Mouse (Mus musculus) ovary, postnatal 10 days (tissue): ENCODE data around the gene Tenm2.

Experiments used
- DNase-seq: peaks from one replicate; pipeline ENCODE4 v3.0.0; 2022; ENCODE audit warnings: low spot score

Gene Tenm2

DNA sequence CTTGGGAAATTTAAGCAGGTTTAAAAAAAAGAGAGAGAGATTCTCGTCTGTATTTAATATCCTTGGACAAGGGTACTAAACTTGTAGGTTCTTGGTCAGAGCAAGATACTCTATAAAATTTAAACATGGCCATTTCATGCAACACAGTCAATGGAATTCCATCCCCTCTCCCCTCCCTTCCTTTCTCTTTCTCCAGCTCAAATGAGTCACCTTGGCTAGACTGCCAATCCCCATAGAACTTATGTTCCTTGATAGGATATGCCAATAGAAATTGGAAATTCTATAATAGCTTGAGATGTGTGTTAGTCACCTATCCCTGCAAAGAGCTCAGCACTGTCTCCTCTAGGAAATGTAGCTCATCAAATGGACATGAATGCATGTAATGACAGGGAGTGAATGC, 1031.9 kb downstream of the Tenm2 start:
- DNase-seq, result no peak

DNA sequence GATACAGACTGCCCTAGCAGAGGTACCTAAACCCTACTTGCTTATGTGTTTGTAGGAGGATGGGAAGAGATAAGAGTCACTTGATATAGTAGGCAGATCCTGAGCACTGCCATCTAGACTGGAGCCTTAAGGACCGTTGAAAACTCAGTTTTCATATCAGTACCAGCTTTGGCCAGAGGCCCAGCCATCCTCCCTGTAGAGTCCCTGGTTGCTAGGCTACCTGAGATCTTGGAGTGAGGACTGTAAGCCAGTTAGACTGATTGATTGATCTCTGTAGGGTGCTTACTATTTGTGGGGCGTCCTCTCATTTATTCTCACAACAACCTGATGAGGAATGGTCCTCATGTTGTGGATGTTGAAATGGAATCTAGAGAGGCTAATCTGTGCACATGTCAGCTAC, 1041.4 kb downstream of the Tenm2 start:
- no peak for DNase-seq

DNA sequence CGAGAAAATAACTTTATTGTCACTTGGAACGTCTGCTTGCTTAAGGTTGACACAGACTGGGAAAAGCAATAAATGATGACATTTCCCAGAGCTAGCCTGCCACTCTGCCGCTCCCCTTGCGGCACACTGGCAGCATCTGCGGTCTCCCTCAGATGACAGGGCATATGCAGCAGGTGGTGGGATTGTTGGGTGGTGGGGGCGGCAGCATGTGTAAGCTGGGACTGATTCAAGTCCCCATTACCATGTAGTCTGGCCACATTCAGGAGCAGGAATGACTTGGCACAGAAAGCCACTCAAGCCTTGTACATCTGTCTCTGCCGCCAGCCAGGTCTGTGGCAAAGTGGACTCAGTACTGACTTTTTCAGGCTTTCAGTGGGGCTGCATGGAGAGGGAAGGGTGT, 1059.7 kb downstream of the Tenm2 start:
- DNase-seq, result no peak

DNA sequence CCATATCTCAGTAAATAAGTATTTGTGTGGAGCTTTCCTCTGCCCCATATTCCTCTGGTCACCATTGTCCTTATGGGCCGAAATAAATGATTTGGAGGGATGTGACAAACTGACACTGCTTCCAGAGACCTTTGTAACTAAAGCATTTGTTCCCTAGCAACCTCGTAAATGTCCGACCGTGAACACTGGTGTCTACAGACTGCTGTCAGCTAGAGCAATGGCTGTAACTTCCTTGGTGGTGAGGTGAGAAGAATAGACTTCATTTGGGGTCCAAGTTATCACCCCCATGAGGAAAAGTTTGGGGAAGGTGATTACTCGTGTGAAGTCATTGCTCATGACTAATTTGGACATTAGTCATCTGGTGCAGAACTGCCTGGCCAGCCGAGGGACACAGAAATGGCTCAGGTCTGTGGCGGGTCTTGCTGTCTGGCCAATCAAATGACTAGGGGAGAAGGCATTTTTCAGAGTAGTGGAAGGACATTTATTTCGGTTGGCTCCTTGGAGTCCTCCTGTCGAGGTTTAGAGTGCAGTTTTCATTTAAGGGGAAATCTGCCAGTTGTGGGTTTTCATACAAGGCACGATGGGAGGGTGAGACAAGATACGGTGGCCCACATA, 1062.6 kb downstream of the Tenm2 start:
- no peak for DNase-seq

DNA sequence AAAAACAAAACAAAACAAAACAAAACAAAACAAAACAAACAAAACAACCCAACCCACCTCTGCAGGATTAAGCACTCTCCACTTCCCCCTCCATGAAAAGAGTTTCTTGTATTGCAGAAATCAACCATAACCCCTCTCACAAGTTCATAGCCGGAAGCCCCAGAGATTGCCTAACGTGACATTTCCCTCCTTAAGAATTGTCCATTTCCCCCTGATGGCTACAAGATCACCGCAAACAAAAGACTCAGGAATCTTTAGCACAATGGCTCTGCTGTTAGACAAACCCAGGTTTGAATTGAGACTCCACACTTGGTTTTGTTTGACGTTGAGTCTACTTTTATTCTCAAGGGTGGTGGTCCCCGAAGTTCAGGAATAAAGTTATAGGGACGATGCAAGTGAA, 1063.2 kb downstream of the Tenm2 start:
- no peak for DNase-seq

DNA sequence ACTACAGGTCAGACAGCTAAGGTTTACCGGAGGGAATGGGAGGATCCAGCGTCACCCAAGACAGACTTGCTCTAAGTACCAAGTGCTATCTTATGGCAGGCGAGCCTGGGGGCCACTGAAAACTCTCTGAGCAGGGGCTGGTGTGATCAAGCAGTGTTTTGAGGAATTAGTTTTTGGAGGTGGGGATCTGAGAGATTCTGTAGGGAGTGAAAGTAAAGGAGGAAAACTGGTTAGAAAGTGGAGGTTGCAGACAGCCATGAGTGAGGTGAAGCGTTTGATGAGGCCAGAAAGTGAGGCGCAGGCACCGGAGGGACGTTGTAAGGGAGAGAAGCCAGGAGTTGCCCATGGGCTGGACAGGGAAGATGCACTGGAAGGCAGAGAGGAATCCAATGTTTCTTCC, 1063.8 kb downstream of the Tenm2 start:
- no peak for DNase-seq

DNA sequence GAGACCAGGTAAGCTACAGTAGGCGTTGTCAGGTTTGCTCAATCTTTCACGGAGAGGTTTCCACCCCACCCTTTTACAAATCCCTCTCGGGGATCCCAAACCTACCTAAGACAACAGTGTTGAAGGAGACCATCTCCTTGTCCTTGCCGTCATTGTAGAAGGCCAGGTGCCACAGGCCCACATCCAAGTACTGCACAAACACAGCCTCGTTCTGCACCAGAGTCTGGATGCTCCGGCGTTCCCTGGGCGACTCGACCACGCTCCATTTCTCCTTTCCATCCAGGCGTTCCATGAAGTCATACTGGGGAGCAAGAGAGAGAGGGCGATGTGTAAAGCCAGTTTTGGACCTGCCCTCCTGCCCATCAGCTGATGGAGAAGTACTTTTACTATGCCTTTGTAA, 1064.5 kb downstream of the Tenm2 start:
- DNase-seq, result no peak

DNA sequence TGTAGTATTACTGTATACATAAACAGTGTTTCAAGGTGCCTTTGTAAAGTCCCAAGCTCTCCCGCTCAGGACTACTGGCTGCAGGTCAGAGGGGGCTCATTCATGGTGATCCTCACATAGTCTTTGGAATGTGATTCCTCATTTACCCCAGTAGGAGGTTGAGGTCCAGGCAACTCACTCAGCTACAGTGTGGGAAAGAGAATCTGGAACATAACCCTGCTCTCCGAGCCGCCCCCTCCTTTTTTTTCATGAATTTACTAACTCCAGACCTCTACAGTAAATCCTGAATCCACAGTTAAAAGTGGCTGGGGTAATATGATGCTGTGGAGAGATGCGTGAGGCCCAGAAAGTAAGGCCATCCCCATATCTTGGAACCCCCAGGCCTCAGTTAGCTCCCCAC, 1066.0 kb downstream of the Tenm2 start:
- no peak for DNase-seq

DNA sequence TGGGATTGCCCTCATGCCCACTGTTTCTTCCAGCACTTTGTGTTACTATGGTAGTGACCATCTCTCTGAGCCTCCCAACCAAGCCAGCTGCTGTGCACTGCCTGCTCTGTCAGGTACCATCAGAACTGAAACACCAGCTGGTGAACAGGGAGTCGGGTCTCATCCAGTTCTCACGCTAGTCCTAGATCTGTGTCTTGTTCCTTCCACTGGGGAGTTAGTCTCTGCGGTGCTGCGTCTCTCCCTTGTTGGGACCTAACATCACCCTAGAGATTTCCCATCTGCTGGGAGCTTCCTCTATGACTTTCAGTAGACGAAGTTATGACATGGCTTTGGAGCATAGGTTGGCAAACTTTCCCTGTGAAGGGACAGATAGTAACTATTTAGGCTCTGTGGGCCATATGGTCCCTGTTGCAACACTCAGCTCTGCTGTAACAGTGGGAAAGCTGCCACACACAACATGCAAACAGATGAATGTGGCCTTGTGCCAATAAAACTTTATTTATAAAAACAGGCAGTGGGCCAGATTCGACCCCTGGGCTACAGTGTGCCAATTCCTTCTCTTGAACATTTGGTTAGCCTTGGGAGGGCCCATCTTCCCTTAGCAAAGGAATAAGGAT, 1066.7 kb downstream of the Tenm2 start:
- no peak for DNase-seq

DNA sequence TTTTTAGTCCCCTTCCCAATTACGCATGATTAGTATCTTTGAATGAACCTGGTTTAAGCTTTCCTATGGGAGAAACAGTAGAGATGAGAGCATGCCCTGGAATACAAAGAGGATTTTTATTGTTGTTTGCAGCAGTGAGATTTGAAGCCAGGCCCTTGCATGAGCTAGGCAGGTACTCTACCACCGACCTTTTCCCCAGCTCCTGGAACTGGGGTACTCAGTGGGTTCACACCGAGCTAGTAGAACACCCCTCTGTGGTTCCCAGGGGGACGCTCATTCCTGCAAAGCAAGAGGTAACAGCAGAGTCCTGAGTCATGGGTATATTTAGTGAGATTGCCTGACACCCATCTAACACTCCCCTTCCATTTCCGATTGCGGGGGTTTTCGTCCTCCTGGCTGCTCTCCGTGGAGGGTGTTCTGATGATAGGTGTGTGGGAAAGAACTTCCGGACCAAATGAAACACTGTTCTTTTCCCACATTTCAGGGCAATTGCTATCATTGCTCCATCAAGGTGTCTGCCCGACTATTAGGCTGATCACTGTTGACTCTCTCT, 1067.9 kb downstream of the Tenm2 start:
- DNase-seq, result no peak

DNA sequence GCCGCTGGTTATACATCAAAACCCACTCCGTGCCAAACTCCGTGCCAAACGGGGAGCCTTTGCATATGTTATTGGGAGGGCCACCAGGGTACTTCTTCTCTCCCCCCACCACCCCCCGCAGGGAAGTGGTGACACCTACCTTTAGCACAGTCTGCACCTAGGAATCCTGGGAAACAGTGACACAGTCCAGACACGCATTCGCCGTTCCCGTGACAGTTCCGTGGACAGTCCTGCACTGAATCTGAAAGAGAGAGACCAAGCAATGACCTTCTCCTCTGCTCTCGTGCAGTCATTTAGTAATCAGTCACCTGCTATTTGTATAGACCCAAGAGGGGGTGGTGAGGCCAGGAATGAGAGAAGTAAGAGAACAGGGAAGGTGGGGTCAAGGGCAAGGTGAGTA, 1072.2 kb downstream of the Tenm2 start:
- no peak for DNase-seq

DNA sequence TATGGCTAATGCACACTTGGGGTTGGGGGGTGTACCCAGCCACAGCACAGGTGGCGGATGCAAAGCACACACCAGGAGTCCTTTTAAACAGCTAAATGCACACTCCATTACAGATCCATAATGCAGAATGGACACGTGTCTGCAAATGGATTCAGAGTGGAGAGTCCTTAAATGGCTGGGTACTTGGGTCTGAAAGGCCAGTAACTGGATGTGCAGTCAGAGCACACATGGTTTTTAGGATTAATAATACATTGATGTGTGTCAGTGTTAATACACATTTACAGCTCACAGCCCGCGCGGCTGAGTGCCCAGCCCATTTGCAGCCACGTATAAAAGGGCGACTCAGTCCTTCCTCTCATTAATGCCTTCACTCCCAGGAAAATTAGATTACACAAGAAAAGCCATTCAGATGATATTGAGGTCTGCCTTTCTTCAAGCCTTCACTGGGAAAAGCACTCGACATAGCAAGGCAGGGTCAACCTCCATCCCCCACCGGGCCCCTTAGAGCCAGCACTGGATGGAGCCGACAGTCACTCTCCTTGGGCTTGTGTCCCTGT, 1073.9 kb downstream of the Tenm2 start:
- no peak for DNase-seq

DNA sequence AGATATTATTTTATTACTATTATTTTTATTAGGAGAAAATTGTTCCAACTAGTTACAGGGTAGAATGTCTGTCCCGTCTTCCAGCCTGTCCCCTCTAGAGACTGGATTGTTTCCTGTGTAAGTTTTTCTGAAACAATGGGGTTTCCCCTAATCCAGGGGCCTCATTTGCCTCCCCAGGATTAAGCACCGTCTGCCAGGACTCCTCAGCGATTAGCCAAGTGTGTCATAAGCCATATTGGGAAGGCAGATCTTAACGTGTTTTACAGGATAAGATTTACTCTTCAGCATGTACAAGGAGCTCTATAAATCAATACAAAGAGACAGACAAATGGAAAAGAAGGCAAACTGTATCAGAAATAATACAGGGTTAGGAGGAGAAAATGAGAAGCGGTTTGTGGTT, 1082.3 kb downstream of the Tenm2 start:
- DNase-seq, result no peak

DNA sequence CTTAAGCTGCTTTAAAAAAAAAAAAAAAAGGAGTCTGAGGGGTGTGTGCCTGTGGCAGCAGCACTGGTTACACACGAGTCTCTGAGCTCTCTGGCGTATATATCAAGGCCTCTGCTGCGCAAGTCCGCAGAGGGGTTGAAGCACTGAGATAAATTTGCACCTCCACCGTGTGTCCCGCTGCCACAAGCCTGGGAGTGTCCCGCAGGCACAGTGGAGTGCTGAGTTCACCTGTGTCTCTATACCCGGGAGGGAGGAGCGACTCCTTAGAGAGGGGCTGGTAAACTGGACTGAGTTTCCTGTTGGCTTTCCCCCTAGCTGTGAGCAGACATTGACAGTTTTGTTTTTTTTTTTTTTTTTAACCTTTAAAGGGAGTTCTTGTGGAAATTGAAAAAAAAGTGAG, 1082.8 kb downstream of the Tenm2 start:
- no peak for DNase-seq

DNA sequence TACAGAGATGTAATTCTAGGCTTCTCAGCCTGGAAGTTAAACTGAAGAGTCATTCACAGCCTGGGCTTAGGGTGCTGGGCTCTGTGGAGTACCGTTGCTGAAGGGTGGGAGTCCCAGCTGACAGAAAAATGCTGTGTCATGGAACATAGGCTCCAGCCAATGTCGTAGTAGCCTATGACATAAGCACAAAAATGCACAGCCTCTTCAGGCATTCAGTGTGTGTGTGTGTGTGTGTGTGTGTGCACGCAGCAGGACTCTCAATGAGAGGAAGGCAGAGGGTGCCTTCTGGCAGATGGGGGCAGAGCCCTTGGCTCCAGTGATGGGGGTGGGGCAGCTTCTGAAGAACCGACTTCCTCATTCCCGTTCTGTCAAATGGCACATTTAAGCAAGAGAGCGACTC, 1083.5 kb downstream of the Tenm2 start:
- no peak for DNase-seq

DNA sequence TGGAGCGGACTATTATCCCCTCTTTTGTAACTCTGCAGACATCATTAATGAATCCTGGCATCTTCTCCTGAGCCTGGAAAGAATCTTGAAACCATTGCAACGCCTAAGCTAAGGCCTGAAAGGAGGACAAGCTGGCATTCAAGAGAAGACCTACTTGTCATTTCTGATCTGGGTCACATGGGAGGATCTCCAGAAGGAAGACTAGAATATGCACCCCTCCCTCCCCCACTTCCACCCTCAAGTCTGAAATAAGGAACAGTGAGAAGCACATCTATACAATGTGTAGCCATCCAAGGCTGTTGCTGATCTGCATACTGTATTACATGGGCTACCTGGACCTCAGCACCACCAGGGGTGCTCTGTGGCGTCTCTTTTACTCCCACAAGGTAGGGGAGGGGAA, 1086.7 kb downstream of the Tenm2 start:
- DNase-seq, result no peak

DNA sequence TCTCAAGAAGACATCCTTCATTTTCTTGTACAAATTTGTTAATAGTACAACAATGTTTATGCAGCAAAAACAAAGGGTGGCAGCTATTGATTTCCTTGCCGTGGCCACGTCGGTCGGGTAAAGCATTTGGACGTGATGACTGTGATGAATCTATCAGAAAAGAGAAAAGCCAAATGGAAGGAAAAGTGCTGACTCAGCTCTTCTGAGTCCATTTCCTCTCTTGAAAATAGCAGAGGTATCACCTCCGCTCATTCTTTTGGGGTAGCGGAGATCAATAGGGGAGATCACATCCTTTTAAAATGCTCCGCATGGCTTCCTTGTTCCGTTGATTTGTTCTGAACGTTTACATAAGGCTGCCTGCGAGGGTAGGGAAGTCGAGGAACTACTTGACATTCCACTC, 1090.7 kb downstream of the Tenm2 start:
- DNase-seq, result no peak

DNA sequence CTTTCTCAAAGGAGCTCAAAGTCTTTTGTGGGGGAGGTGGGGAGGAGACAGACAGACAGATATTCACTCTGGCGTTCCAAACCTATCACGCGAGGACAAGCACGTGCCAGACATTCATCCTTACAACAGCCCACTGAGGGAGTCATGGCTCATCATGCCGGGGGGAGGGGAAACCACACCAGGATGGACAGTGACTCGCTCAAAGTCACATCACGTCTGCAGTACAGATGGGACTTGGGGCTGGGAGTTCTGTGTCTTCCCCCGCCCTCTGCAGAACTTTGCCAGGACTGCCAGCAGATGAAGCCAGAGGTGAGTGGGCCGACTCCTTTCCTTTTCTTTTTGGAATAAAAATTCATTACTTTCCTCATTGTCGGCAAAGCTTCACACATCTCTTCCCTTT, 1095.4 kb downstream of the Tenm2 start:
- DNase-seq, result no peak

DNA sequence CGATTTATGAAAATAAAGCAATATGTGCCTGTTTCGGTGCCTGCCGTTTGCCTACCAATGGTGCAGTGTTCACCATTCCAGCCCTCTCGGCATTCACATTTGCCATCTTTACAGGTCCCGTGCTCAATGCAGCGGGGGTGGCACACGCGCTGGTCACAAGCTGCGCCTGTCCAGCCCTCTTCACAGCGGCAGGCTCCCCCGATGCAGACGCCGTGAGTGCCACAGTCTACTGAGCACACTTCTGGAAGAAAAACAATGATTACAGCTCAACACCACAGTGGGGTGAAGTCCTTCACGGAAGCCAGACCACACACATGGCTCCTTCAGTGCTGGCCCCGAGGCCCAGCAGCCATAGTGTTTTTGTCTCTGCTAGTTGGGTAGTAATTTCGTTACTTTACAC, 1096.2 kb downstream of the Tenm2 start:
- no peak for DNase-seq

DNA sequence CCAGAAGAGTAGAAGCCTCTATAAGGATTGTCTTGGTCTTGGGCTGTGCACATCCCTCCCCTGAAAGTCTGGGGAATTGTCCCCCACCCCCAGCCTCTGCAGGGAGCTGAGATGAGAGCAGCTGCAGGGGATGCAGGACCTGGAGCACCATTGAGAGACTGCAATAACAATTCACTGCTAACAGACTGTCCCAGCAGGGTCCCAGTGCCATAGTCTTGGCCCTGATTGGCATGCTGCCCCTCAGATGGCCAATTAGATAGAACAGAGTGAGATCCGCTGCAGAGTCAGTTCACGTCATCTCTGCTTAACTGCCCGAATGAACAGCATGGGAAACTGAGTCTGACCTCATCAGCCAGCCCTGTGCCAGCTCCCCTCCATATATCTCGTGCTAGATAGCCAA, 1097.9 kb downstream of the Tenm2 start:
- no peak for DNase-seq

DNA sequence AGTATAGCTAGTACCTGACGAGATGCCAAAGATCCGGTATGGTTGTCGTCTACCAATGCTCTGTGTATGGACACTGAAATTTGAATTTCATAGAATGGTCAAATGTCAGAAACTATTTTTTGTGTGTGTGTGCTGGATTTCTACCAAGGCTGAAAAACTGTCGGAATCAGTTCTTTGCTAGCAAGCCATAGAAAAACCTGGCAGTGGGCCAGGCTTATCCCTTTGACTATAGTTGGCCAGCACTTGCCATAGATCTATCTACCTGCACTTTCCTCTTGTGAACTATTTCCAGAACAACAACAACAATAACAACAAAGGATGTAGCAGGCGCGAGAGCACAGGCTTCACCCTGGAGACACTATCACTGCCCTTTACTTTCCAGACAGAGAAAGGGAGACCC, 1098.5 kb downstream of the Tenm2 start:
- DNase-seq, result no peak

DNA sequence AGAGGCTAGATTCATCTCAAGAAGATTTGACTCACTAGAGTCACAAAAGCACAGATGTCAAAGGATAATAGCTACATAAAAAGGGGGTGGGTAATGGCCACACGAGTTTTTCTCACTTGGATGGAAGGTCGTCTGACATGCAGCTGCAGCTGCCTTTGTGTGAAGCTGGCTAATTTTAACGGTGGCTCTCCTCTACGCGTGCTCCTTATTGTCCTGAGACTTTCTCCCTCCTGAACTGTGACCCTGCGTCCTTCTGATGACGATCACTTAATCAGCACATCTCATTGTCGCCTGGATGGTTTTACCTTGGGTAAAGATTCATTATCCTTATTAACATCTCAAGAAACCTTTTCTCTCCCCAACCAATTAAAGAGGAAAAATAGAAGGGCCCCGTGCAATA, 1101.1 kb downstream of the Tenm2 start:
- no peak for DNase-seq

DNA sequence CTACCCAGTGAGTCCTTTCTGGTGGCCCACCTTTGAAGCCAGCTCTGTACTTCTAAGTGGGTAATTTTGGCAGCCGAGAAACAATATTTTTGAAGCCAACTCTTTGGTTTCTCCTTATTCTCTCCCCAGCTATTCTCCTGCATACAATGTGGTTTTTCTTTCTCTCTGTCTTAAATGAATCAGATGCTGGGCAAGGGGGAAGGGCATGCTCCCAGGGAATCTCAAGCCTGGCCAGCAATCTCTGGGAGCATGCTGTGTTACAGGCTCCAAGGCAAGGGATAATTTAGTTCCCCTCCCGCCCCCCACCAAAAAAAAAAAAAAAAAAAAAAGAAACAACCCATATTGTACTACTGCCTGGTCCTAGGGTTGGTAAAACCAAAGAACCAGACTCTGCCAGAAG, 1112.5 kb downstream of the Tenm2 start:
- no peak for DNase-seq

DNA sequence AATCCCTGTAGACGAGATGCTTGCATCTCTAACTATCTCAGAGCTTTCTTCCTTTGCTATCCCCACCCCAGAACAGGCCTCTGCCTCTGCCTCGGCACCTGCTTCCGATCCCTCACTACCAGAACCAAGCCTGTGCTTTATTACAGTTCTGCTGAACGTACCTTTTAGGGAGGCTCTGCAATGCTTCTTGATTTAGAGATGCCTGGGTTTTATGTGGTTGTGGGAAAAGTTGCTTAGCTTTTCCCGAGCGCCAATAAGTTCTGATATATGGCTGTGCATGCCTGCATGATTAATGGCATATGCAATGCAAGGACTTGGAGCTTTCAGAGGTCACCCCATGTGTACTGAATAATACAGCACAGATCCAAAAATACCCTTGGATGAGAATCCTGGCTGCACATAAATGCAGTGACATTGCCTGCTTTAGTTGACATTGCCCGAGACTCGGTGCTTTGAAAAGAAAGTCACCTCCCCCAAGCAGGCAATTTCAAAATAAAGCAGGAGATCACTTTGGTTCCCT, 1114.3 kb downstream of the Tenm2 start:
- DNase-seq, result no peak
